Mouse (Mus musculus) kidney, embryonic 14.5 days (tissue): ENCODE data around the gene Alkbh6. TPM values are rescaled to one million over a fixed set of nuclear protein-coding genes. Genes with fewer than 3 reads are reported as not detected.

Experiments used
- ATAC-seq: fragments of 200-750 bp; cut with Nextera tagmentation; 2 replicates; pipeline ENCODE4 v1.8.0; 2017; ENCODE audit warnings: moderate number of reproducible peaks, mild to moderate bottlenecking, moderate TSS enrichment, moderate library complexity; ENCODE audit not compliant: low FRiP score, low TSS enrichment
- H3K27ac ChIP-seq: fragments of 300-500 bp; sonication (generic); 2 replicates; pipeline ENCODE4 v1.5.1; 2014; ENCODE audit warnings: low read depth, mild to moderate bottlenecking, low read length, moderate library complexity, mixed read lengths
- H3K27me3 ChIP-seq: fragments of 300-500 bp; sonication (generic); 2 replicates; pipeline ENCODE4 v1.6.1; 2014; ENCODE audit warnings: mild to moderate bottlenecking, low read length; ENCODE audit not compliant: control insufficient read depth, insufficient read depth
- H3K36me3 ChIP-seq: fragments of 300-500 bp; sonication (generic); 2 replicates; pipeline ENCODE4 v1.6.1; 2014; ENCODE audit warnings: low read length, mixed read lengths; ENCODE audit not compliant: control insufficient read depth, insufficient read depth
- H3K4me1 ChIP-seq: fragments of 300-500 bp; sonication (generic); 2 replicates; pipeline ENCODE4 v1.6.1; 2014; ENCODE audit warnings: low read length, mixed read lengths; ENCODE audit not compliant: control insufficient read depth, insufficient read depth
- H3K4me2 ChIP-seq: fragments of 300-500 bp; sonication (generic); replicated peaks from 2 replicates; pipeline ENCODE4 v1.6.1; 2014; ENCODE audit warnings: low read depth, mild to moderate bottlenecking, low read length
- H3K4me3 ChIP-seq: fragments of 300-500 bp; sonication (generic); 2 replicates; pipeline ENCODE4 v1.5.1; 2014; ENCODE audit warnings: mild to moderate bottlenecking, low read length
- H3K9ac ChIP-seq: fragments of 300-500 bp; sonication (generic); 2 replicates; pipeline ENCODE4 v1.6.1; 2014; ENCODE audit warnings: low read depth, mild to moderate bottlenecking, low read length, moderate library complexity
- H3K9me3 ChIP-seq: fragments of 300-500 bp; sonication (generic); 2 replicates; pipeline ENCODE4 v1.6.1; 2016; ENCODE audit warnings: low read length; ENCODE audit not compliant: control insufficient read depth
- WGBS: fragments of 180-500 bp; shearing (Covaris S2); extraction: QIAGEN DNeasy Blood & Tissue Kit; methylation state at CpG from one replicate; pipeline ENCODE4 v1.1.7; 2014; 5-methylcytosine and 5-hydroxymethylcytosine counted together
- polyA plus RNA-seq: library from polyadenylated mRNA; unstranded; fragments of >200 nt; fragmentation: Nextera tagmentation; extraction: Ambion mirVana; gene quantifications from 2 replicates; pipeline ENCODE4 v1.2.1, GENCODE M21; 2014

Gene Alkbh6
- polyA plus RNA-seq, 1 experiment from 2014 or later = 85.5 TPM

GRCm38 (mm10) chr7:30309395-30310129 lies 1.0 kb downstream of the Alkbh6 start:
- 65% methylated on average over 15 of the region's 15 CpGs for WGBS
- H3K4me3 ChIP-seq = peak overlapping the region; percentile 60
- no peak overlapping the region for H3K27ac ChIP-seq
- no peak for ATAC-seq
- H3K9ac ChIP-seq = peak overlapping the region; percentile 62; the same call in 1 of the 2 replicates
- peaks cover 12% of the 10 kb centered on the region; the same call in 1 of the 2 replicates for H3K4me1 ChIP-seq
- H3K27me3 ChIP-seq = no peaks in the 10 kb centered on the region
- no peaks in the 10 kb centered on the region for H3K9me3 ChIP-seq
- H3K36me3 ChIP-seq = peaks cover 14% of the 10 kb centered on the region
- H3K4me2 ChIP-seq = peak overlapping the region; percentile 84

DNA sequence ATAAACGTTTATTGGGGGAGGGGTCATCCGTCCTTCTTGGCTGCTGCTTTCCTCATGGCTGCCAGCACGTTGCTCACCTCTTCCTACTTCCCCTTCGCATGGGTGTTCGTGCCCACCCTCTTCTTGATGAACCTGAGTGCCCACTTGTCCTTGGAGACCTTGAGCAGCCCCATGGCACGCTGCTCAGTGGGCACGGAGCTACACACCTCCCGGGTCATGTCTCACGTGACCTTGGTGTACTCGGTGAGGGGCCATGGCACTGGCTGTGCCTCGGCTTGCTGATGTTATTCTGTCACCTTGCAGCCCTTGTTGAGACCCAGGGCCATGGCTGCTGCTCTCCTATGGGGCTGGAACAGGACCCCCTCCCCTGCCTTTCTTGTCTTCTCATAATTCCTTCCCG lies 1.6 kb downstream of the Alkbh6 start:
- no peak overlapping the region for H3K27ac ChIP-seq
- H3K4me1 ChIP-seq = peaks cover 15% of the 10 kb centered on the region; the same call in 1 of the 2 replicates
- H3K9me3 ChIP-seq = no peaks in the 10 kb centered on the region
- 91% methylated on average over 12 of the region's 12 CpGs for WGBS
- no peak for ATAC-seq
- peaks cover 14% of the 10 kb centered on the region for H3K36me3 ChIP-seq
- H3K4me3 ChIP-seq = no peak overlapping the region
- H3K9ac ChIP-seq = no peak overlapping the region
- no peaks in the 10 kb centered on the region for H3K27me3 ChIP-seq
- H3K4me2 ChIP-seq = no peak overlapping the region

- H3K27ac ChIP-seq = no peak overlapping the region
- WGBS = 40% methylated on average over 27 of the region's 27 CpGs
- no peak overlapping the region; the same call in 1 of the 2 replicates for H3K4me2 ChIP-seq
- H3K4me1 ChIP-seq = peaks cover 13% of the 10 kb centered on the region; the same call in 1 of the 2 replicates
- H3K4me3 ChIP-seq = no peak overlapping the region
- H3K9ac ChIP-seq = no peak overlapping the region; the same call in 1 of the 2 replicates
- ATAC-seq = no peak
- no peaks in the 10 kb centered on the region for H3K9me3 ChIP-seq
- no peaks in the 10 kb centered on the region for H3K27me3 ChIP-seq
- peaks cover 6% of the 10 kb centered on the region; the same call in 1 of the 2 replicates for H3K36me3 ChIP-seq
These were observed 5.3 kb downstream of the Alkbh6 start for GRCm38 (mm10) chr7:30313666-30314320.

- Histone ChIP-seq H3K4me3 (peak within 1 kb of the TSS; percentile 43), H3K36me3 (peaks cover 6% of the 10 kb centered on the region; the same call in 1 of the 2 replicates), H3K27ac (peak within 1 kb of the TSS; percentile 71; the same call in 1 of the 2 replicates), H3K27me3 (no peaks in the 10 kb centered on the region), H3K4me2 (peak within 1 kb of the TSS; percentile 51), H3K9me3 (no peaks in the 10 kb centered on the region), H3K4me1 (peaks cover 9% of the 10 kb centered on the region; the same call in 1 of the 2 replicates), H3K9ac (peak within 1 kb of the TSS; percentile 58)
- peak; percentile 83 for ATAC-seq
- WGBS = 0% methylated on average over 9 of the region's 9 CpGs
These were observed 6.2 kb downstream of the Alkbh6 start, which contains the start of gene Syne4 for GRCm38 (mm10) chr7:30314721-30315155. Gene Syne4, plus strand, starts transcription at chr7:30314807.

DNA sequence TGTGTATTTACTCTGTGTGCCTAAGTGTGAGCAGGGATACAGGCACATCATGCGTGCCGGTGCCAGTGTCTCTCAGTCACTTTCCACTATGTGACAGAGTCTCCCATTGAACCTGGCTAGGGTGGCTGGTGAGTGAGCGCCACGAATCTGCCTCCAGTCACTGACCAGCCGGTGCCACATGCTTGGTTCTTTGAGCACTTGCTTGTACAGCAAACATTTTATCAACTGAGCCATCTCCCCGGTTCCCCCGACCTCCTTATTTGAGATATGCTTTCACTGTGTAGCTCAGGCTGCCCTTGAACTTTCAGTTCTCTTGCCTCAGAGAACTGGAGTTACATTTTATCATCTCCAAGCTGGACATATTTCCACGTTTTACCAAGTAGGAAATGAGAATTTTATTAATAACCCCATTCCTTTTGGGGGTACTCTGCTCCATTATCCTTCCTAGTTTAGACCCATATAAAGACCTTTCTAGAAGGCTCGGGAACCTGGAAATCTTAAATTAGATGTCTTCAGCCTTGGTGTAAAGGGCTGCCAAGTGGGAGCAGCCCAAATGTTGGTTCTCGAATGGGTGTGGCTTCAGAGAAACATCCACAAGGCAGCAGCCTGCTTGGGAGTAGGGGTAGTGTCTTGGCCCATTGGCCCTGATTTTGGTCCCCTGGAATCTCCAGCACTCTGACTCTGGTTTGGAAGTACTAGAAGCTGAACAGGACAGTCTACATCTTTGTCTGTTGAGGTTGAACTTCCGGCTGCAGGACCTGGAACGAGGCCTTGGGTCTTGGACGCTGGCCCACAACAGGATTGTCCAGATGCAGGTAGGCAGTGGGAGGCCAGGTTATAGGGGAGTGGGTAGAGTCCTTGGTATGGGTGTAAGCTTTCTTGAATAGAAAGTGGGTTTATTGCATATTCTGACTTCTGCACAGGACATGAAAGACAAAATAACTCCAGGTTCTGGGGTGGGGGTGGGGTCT lies 7.3 kb downstream of the Alkbh6 start:
- Histone ChIP-seq H3K9ac (peak overlapping the region; percentile 58), H3K27me3 (no peaks in the 10 kb centered on the region), H3K9me3 (no peaks in the 10 kb centered on the region), H3K4me1 (peaks cover 10% of the 10 kb centered on the region; the same call in 1 of the 2 replicates), H3K27ac (no peak overlapping the region), H3K4me3 (peak overlapping the region; percentile 43), H3K4me2 (peak overlapping the region; percentile 51), H3K36me3 (peaks cover 4% of the 10 kb centered on the region; the same call in 1 of the 2 replicates)
- 69% methylated on average over 13 of the region's 13 CpGs for WGBS
- ATAC-seq = no peak

DNA sequence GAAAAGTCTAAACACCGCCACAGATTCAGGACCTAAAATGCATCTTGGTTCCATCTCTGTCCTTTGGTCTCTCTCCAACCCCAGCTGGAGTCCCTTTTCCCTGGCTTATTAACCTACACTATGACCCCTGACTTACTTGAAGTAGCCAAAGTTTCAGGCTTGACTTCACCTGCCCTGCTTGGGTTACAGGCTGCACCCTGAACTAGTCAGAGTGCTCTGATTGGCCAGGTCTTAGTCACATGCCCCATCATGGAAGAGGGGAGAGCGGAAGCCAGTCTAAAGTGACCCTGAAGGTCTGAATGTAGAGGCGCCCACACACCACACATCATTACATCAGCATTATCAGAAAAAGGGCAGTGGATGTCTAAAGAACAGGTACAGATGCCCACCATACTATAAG lies 9.6 kb downstream of the Alkbh6 start:
- Histone ChIP-seq H3K9me3 (no peaks in the 10 kb centered on the region), H3K9ac (no peak overlapping the region), H3K4me1 (peaks cover 21% of the 10 kb centered on the region), H3K27ac (no peak overlapping the region), H3K4me3 (no peak overlapping the region), H3K4me2 (no peak overlapping the region), H3K36me3 (no peaks in the 10 kb centered on the region), H3K27me3 (no peaks in the 10 kb centered on the region)
- WGBS = 70% methylated on average over 3 of the region's 3 CpGs
- no peak for ATAC-seq

DNA sequence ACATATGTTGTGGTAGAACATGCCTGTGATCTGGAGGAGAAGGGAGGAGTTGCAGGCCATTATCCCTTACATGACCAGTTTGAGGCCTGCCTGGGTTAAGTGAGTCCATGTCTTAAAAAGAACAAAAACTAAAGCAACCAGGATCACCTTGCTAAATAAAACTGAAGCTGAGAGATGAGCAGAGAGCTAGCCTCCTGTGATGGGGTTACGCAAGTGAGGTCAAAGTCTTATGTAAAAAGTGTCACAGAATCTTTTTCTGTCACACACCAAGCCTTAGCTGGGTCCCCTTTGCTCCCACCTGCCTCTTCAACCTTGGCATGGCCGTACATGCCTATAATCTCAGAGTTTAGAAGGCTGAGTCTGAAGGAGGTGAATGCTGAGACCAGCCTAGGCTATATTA lies 12.4 kb downstream of the Alkbh6 start:
- Histone ChIP-seq H3K9ac (no peak overlapping the region), H3K4me1 (peaks cover 13% of the 10 kb centered on the region), H3K4me2 (peak overlapping the region; percentile 79), H3K27me3 (no peaks in the 10 kb centered on the region), H3K36me3 (no peaks in the 10 kb centered on the region), H3K4me3 (peak overlapping the region; percentile 82; the same call in 1 of the 2 replicates), H3K27ac (no peak overlapping the region), H3K9me3 (peaks cover 3% of the 10 kb centered on the region; the same call in 1 of the 2 replicates)
- ATAC-seq = no peak
- WGBS = 82% methylated on average over 2 of the region's 2 CpGs

- ATAC-seq = peak; percentile 65
- no peaks in the 10 kb centered on the region for H3K36me3 ChIP-seq
- no peaks in the 10 kb centered on the region for H3K27me3 ChIP-seq
- peak within 1 kb of the TSS; percentile 79 for H3K4me2 ChIP-seq
- peaks cover 3% of the 10 kb centered on the region; the same call in 1 of the 2 replicates for H3K9me3 ChIP-seq
- peak within 1 kb of the TSS; percentile 82 for H3K4me3 ChIP-seq
- WGBS = under 1% methylated on average over 63 of the region's 63 CpGs
- peak within 1 kb of the TSS; percentile 84 for H3K27ac ChIP-seq
- peaks cover 13% of the 10 kb centered on the region for H3K4me1 ChIP-seq
- peak within 1 kb of the TSS; percentile 78 for H3K9ac ChIP-seq
These were observed 13.2 kb downstream of the Alkbh6 start, which contains the start of gene E130208F15Rik for GRCm38 (mm10) chr7:30321539-30322284. Gene E130208F15Rik, plus strand, starts transcription at chr7:30321740.
